Mouse (Mus musculus): ENCODE results near the gene Hmga2. TPM values are rescaled to one million over a fixed set of nuclear protein-coding genes. Genes with fewer than 3 reads are reported as not detected.
A peak's percentile ranks its signal among the peaks of the same experiment; 100 is the strongest.

The Hmga2 gene
- 3.4 and 10.8 TPM in 2 replicates for total RNA-seq (2017)

DNA sequence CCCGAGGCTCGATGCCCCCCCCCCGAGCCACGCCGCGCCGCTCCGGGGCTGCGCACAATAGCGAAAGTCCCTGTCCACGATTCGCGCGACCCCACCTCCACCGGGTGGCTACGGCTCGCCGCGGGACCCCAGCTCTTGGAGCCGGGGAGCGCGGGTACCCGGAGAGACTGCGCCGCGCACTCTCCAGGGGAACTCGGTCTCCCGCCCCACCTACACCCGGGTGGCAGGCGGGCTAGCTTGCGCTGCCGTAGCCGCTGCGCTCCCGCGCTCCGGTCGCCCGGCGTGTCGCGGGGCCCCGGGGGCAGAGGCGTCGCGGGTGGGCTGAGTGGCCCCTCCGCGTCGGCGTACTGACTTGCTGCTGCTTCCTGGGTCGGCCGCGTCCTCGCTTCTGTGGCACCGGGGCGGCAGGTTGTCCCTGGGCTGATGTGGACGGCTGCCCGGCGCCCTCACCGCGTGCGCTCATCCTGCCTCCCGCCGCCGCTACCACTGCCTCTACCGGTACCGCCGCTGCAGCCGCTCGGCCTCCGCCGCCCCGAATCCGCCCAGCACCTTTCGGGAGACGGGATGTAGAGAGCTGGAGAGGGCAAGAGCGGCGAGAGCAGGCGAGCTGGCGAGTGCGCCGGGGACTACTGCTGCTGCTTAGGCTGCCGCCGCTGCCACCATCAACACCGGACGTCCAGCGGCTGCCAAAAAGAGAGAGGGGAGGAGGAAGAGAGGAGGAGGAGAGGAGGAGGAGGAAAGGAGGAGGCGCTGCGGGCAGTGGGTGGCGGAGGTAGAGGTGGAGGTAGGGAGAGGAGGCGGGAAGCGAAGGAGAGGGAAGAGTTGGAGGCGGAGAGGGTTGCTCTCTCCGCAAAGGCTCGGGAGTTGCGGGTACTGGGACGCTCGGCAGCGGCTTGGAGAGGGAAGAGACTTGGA is at the start of gene Hmga2:
Hmga2 (minus strand) TSS at position 869 of the 915 bp plus-strand sequence.
- peak; percentile 27 to 41 for ATAC-seq (replicated peaks in 1 of 2; ENCODE audit: insufficient read depth in 1 of 2, low FRiP score in 2 of 2, low TSS enrichment in 1 of 2, low read depth in 1 of 2, poor library complexity in 2 of 2, severe bottlenecking in 2 of 2)

DNA sequence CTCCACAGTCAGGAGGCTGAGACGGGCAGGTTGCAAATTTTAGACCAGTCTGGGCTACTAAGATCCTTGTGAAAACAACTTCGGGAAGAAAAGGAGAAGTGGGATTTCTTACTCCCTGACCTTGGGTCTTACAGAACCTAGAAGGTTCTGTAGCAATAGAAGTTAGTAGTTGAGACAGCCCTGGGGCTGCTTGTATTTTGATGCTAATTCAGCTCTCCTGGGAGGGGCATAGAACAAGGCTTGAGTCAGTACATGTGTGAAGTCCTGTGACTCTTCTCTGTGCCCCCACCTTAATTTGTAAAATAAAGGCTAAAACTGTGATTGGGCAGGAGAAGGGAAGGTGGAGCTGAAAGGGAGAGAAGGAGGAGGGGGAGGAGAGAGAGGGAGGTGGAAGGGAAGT is 46.7 kb upstream of the Hmga2 start:
- ATAC-seq (replicated peaks in 1 of 2; ENCODE audit: insufficient read depth in 1 of 2, low FRiP score in 2 of 2, low TSS enrichment in 1 of 2, low read depth in 1 of 2, poor library complexity in 2 of 2, severe bottlenecking in 2 of 2), result peak in 1 of 2 experiments; percentile 32; a peak in 1 of 4 replicates

DNA sequence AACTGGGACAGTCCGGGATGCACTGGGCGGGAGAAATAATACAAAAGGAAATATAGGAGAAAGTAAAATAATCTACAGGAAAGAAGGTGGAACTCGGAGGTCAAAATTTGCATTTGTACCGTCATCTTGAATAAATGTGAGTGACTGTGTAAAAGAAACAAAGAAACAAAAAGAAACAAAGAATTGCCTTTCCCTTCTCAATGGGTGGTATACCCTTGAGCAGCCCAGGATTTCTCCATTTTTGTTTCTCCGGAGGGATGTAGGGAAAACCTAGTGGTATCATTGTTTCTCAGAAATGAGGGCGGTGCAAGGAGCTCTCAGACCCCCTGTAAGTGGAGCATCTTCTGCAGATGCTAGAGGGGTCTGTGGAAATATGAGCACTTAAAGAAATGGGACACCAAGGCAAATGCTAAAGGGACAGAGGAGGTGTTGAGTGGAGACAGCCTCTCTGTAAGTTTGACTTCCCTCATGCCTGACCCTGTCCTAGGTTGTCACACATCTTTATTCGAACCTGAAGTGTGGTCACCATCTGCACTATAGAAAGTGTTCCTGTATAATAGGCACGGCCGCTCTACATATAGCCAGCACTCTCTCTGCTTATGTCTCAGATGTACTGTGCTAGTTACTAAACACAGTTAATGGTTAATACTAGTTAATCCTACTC is 45.8 kb upstream of the Hmga2 start:
- no peak for ATAC-seq (replicated peaks in 1 of 2; ENCODE audit: insufficient read depth in 1 of 2, low FRiP score in 2 of 2, low TSS enrichment in 1 of 2, low read depth in 1 of 2, poor library complexity in 2 of 2, severe bottlenecking in 2 of 2)

DNA sequence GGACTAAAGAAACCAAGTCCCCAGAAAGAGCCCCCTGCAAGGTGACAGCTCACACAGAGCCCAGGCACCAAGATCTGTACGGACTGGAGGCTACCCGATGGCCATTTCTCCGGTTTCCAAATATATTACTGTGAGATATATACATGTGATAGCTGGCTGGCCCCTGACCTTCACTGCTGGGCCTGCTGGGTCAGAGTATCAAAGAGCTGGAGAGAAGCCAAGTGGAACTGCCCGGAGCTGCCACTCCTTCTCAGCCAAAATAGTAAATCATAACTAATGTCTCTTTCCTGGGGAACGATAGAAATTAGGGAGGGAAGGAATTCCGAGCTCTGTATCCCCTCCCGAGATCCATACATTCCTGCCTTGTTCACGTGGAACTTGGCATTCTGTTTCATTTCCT is 40.0 kb upstream of the Hmga2 start:
- ATAC-seq (replicated peaks in 1 of 2; ENCODE audit: insufficient read depth in 1 of 2, low FRiP score in 2 of 2, low TSS enrichment in 1 of 2, low read depth in 1 of 2, poor library complexity in 2 of 2, severe bottlenecking in 2 of 2), result no peak

DNA sequence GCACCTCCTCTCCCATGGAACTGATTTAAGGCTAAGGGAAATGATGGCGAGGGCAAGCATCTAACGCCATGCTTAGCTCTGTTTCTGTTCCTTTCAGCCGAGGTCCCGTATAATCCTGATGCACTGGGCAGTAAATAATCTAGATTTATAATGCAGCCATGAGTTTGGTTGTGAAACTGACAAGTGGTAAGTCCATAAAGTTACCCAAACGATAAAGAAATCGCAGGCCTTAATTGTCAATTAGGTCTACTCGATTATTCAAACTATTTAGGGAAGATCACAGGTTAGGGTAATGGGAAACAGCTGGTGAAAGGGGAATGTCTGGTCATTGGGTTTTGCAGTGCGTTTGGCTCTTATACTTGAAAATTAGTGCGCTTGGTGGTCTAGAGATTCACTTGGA is 37.5 kb upstream of the Hmga2 start:
- ATAC-seq (replicated peaks in 1 of 2; ENCODE audit: insufficient read depth in 1 of 2, low FRiP score in 2 of 2, low TSS enrichment in 1 of 2, low read depth in 1 of 2, poor library complexity in 2 of 2, severe bottlenecking in 2 of 2), result no peak

DNA sequence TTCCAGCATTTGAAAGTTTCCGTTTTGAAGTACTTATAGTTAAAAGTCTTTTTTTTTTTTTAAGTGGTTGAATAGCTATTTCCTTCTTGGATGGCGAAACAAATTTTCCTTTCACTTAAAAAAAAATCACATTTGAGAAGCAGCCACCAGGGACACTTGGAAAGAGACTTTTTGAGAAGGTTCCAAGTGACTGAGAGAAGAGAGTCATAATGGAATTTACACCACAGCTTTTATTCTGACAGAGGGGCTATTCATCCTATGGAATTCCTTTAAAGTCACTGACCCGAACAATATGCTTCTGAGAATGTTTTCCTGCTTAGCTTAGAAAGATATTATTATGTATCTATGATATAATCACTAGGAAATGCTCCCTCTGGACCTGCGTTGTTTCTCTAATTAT is 36.7 kb upstream of the Hmga2 start:
- no peak for ATAC-seq (replicated peaks in 1 of 2; ENCODE audit: insufficient read depth in 1 of 2, low FRiP score in 2 of 2, low TSS enrichment in 1 of 2, low read depth in 1 of 2, poor library complexity in 2 of 2, severe bottlenecking in 2 of 2)

DNA sequence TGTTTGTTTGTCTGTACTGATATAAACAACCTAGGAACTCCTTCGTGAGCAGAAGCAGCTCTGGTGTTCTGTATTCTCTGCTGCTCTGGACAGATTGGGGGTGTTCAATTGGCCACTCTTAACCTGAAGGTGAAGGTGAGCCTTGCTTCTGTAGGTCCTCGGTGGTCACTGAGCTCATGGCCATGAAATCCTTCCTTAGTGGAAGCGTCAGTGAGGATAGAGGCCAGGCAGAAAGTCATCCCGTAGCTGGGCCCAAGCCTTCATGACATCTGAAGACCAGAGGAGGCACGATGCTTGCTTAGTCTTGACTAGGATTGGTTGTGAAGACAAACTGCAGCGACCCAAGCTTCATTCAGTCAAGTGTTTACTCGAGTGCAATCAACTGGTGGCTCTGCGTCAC is 35.9 kb upstream of the Hmga2 start:
- ATAC-seq (replicated peaks in 1 of 2; ENCODE audit: insufficient read depth in 1 of 2, low FRiP score in 2 of 2, low TSS enrichment in 1 of 2, low read depth in 1 of 2, poor library complexity in 2 of 2, severe bottlenecking in 2 of 2), result no peak

DNA sequence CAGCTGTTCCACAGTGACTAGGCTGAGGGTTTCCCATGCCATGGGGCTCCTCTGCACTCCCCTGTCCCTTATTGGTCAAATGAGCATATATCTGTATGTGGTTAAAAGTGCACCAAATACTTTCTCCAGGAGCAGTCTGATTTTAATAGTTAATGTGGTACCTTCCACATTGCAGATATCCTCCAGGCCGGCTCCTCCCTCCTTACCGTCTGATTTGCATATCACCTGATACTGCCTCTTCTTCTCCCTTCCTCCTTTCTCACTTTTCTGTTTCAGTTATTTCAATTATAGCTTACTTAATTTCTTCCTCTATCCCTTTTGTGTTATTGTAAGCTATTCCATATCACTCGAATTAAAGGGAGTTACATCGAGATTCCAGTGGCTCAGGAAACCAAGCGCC is 27.7 kb upstream of the Hmga2 start:
- ATAC-seq (replicated peaks in 1 of 2; ENCODE audit: insufficient read depth in 1 of 2, low FRiP score in 2 of 2, low TSS enrichment in 1 of 2, low read depth in 1 of 2, poor library complexity in 2 of 2, severe bottlenecking in 2 of 2), result no peak

DNA sequence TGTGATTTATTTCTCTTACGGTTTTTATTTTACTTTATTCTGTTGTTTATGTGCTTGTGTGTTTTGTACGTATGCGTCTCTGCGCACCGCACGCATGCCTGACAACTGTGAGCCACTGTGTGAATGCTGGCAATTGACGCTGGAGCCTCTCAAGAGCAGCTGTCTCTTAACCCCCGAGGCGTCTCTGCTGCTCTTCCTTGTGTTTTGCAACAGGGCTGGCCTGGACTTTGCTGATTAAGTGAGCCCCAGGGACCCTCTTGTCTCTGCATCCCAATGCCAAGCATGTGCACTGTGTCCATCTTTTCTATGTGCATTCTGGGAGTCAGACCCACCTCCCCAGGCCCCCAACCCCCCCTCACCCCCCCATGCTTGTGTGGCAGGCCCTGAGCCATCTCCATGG is 24.5 kb upstream of the Hmga2 start:
- no peak for ATAC-seq (replicated peaks in 1 of 2; ENCODE audit: insufficient read depth in 1 of 2, low FRiP score in 2 of 2, low TSS enrichment in 1 of 2, low read depth in 1 of 2, poor library complexity in 2 of 2, severe bottlenecking in 2 of 2)

DNA sequence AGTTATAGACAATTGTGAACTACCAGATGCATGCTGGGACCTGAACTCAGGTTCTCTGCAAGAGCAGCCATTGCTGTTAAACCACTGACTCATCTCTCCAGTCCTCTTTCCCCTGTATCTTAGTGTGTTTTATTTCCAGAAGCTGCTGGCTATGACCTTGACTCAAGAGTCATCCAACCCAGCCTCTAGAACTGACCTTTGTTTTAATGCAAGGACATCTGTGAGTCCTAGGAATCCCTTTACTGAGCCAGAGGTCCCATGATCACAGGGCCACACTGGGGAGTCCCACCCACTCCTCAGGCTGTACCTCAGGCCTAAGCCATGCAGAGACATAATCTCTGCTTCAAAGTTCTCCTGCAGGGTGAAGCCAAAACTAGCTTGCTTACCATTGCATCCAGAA is 21.8 kb upstream of the Hmga2 start:
- ATAC-seq (replicated peaks in 1 of 2; ENCODE audit: insufficient read depth in 1 of 2, low FRiP score in 2 of 2, low TSS enrichment in 1 of 2, low read depth in 1 of 2, poor library complexity in 2 of 2, severe bottlenecking in 2 of 2), result no peak

DNA sequence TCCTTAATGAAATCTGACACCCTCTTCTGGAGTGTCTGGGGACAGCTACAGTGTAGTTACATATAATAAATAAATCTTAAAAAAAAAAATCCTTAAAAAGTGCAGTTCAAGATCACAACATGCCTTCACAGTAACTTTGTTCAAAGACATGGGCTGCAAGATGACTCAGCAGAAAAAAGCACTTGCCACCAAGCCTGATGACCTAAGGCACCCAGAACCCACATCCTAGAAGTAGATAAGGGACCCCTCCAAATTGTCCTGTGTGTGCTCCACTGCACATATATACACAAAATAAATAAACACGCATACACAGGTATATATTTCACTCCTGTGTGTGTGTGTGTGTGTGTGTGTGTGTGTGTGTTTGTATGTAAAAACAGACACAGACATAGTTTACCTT is 18.4 kb upstream of the Hmga2 start:
- ATAC-seq (replicated peaks in 1 of 2; ENCODE audit: insufficient read depth in 1 of 2, low FRiP score in 2 of 2, low TSS enrichment in 1 of 2, low read depth in 1 of 2, poor library complexity in 2 of 2, severe bottlenecking in 2 of 2), result no peak

DNA sequence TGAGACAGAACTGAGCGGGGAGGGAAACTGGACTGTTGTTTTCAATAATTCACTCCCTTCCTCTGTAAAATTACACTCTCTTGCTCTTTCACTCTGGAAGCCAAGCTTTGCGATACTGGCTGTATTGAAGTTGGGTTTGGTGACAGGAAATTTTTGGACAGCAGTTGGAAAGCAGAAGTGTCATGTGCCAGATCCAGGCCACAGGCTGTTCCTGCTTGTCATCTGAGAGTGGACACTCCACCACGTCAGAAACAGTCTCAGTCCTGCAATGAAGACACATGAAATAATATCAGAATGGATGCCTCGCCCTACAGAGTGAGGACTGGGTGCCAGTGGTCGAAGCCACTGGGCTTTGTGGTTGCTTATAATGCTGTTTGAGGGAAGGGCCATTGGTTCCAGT is 15.2 kb upstream of the Hmga2 start:
- 0 out of 4 replicates have a peak, but pooled peaks have one; percentile 22 to 29 for ATAC-seq (replicated peaks in 1 of 2; ENCODE audit: insufficient read depth in 1 of 2, low FRiP score in 2 of 2, low TSS enrichment in 1 of 2, low read depth in 1 of 2, poor library complexity in 2 of 2, severe bottlenecking in 2 of 2)

DNA sequence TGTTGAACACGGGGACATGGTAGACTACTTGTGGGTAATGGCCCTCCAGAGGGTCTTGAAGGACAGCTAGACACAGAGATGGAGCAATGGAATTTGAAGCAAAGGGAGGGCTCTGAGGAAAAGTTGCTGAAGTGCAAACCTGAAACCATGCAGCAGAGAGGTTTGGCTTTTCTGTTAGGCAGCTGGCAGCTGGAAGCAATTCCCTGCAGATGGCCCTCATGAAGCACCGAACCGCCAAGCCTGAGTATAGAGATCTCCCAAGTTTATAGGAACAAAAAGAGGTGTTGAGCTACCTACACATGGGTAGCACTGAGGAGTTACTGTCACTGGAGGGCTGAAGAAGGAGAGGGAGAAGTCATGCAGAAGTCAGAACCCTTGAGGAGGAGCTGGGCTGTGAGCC is 13.3 kb upstream of the Hmga2 start:
- ATAC-seq (replicated peaks in 1 of 2; ENCODE audit: insufficient read depth in 1 of 2, low FRiP score in 2 of 2, low TSS enrichment in 1 of 2, low read depth in 1 of 2, poor library complexity in 2 of 2, severe bottlenecking in 2 of 2), result no peak

DNA sequence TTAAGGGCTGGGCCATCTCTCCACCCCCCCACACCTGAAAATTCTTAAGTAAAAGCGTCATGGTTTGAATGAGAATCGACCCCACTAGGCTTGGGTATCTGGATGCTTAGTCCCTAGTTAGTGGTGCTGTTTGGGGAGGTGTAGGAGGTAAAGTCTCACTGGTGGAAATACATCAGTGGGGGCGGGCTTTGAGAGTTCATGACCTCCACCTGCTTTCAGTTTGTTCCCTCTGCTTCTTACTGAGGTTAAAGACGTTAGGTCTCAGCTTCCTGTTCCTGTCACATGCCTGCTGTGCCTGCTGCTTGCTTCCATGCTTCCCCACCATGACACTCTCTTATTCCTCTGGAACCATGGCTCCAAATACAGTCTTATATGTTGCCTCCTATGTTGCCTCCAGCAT is 12.3 kb upstream of the Hmga2 start:
- no peak for ATAC-seq (replicated peaks in 1 of 2; ENCODE audit: insufficient read depth in 1 of 2, low FRiP score in 2 of 2, low TSS enrichment in 1 of 2, low read depth in 1 of 2, poor library complexity in 2 of 2, severe bottlenecking in 2 of 2)

DNA sequence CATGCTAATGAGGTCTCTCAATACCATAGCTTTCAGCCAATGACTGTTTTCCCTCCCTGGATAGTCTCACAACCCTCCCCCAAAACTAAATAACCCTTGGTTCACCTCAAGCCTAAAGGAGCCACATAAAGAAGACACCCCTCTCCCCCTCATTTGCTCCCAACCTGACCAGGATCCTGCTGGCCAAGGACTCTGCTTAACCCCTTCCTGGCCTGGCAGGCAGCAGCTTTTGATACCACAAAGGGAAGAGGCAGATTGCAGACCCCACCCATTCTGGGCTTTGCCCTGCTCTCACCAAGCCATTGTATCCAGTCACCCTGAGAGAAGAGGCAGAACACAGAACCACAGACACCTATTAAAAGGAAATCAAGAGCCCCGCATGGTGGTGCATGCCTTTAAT is 11.6 kb upstream of the Hmga2 start:
- ATAC-seq (replicated peaks in 1 of 2; ENCODE audit: insufficient read depth in 1 of 2, low FRiP score in 2 of 2, low TSS enrichment in 1 of 2, low read depth in 1 of 2, poor library complexity in 2 of 2, severe bottlenecking in 2 of 2), result no peak

DNA sequence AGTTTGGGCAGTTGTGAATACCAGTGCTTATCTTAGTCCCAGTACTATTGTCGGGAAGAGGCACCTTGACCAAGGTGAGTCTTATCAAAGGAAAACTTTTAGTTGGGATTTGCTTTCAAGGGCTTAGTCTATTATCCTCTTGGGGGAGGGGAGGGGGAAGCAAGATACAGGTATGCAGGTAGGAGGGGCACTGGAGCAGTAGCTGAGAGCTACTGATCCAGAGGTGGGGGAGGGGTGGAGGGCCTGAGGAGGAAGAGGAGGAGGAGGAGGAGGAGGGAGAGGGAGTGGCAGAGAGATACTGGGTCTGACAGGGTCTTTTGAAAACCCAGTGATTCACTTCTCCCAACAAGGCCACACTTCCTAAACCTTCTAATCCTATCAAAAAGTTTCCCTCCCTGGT is 9.2 kb upstream of the Hmga2 start:
- no peak for ATAC-seq (replicated peaks in 1 of 2; ENCODE audit: insufficient read depth in 1 of 2, low FRiP score in 2 of 2, low TSS enrichment in 1 of 2, low read depth in 1 of 2, poor library complexity in 2 of 2, severe bottlenecking in 2 of 2)

DNA sequence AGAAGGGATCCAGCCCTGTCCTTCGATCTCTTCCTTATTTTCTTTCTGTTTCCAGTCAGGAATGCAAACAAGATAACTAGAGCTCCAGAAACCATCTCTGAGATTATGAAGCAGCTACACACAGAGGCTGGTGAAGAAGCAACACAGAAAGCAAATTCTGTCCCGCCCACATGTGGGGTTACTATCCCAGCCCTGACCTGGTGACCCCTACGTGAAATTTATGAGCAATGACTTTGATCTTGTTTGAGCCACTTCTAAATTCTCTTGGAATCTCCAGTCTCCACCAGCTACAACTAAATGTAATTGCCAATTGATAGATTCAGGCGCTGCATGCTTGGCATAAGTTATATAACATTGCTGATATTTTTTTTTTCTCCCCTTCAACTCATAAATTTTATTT is 7.9 kb upstream of the Hmga2 start:
- no peak for ATAC-seq (replicated peaks in 1 of 2; ENCODE audit: insufficient read depth in 1 of 2, low FRiP score in 2 of 2, low TSS enrichment in 1 of 2, low read depth in 1 of 2, poor library complexity in 2 of 2, severe bottlenecking in 2 of 2)

DNA sequence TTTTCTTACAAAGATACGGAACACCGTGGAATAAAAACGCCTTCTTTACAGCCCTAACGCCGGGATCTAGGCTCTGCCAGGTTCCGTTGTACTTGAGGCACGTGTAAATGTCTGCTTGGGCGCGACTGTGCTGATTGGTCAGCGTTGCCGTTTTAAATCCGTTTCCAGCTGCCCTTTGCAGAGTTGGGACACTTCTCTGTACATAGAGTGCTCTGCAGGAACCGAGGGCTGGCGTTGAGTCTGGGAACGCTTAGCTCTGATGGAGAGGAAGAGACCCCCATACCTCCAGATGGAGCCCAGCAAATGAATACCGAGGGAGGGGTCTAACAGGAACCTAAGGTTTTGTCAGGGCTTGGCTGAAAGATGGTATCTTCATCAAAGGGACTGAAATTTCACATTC is 1.9 kb upstream of the Hmga2 start:
- 0 out of 4 replicates have a peak, but pooled peaks of 1 of the 2 experiments have one; percentile 17 for ATAC-seq (replicated peaks in 1 of 2; ENCODE audit: insufficient read depth in 1 of 2, low FRiP score in 2 of 2, low TSS enrichment in 1 of 2, low read depth in 1 of 2, poor library complexity in 2 of 2, severe bottlenecking in 2 of 2)

DNA sequence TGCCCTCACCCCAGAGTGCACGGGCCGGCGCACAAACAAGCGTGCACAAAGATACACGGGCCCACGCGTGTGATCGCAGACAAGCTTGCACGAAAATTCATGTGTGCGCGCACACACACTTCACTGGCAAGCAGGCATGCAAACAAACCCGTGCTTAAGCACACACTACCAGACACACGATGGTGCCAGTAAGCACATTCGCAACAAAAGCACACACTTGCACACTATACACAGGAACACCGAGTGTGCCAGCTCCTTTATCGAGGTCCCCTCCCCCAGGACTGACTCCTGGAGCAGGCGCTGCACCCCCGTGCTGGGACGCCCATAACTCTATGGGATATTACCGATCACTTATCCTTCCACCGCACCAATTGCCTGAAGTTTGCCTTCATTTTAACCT is 1.2 kb upstream of the Hmga2 start:
- no peak for ATAC-seq (replicated peaks in 1 of 2; ENCODE audit: insufficient read depth in 1 of 2, low FRiP score in 2 of 2, low TSS enrichment in 1 of 2, low read depth in 1 of 2, poor library complexity in 2 of 2, severe bottlenecking in 2 of 2)
